Mouse (Mus musculus): ENCODE measurements around the gene Tead1. TPM values are rescaled to one million over a fixed set of nuclear protein-coding genes. Genes with fewer than 3 reads are reported as not detected.

Tead1 gene
- polyA plus RNA-seq, 1 experiment, result 4.4 TPM

DNA sequence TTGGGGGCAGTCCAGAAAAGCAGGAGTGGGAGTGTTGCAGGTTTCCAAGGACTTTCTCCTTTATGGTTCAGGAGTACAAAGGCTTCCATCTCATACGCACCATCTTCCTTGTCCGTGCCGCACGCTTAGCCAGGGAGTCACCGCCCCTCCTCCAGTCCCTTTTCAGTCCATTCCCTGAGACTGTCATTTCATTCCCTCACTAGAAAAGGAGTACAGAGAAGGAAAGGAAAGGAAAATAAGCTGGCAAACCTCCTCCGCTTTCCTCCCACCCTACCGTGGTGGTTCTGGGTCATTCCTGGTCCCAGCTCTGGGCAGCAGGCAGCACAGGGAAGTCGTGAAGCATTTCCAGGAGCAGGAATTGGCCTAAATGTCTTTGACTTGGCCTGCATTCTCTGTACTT, 52.5 kb downstream of the Tead1 start:
- TF ChIP-seq POLR2A (IDR thresholded peaks at IDR 0.05; ENCODE audit: control insufficient read depth, extremely low read depth, insufficient read depth, low read length, poor library complexity) (no peak), CTCF (IDR thresholded peaks at IDR 0.05; ENCODE audit: borderline replicate concordance, control insufficient read depth, extremely low read depth, insufficient read depth, low read length, poor library complexity) (no peak)
- no peaks in the 10 kb centered on the region for H3K27me3 ChIP-seq (ENCODE audit: control insufficient read depth, insufficient read depth, low read length)

DNA sequence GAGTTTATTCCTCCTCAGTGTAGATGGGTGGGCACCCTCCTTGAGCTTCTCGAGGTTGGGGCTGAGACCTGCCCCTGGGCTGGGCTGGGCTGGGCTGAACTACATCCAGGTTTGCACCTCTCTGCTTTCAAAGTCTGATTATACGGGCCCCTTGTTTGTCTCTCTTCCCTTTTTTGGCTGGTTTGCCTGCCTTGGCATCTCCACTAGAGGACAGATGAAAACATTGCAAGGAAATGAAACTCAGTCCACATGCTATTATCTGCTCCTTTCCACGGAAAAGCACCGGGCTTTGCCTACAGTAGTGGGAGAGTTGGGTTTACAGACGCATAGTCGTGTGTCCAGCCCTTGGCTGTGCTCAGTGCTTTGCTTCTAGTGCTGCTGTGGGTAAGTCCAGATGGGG, 60.1 kb downstream of the Tead1 start:
- Histone ChIP-seq H3K27ac (ENCODE audit: control insufficient read depth, insufficient read depth, low read length) (no peak overlapping the region), H3K4me1 (replicated peaks; ENCODE audit: control insufficient read depth, insufficient read depth, low read length) (no peaks in the 10 kb centered on the region), H3K27me3 (ENCODE audit: control insufficient read depth, insufficient read depth, low read length) (no peaks in the 10 kb centered on the region), H3K36me3 (ENCODE audit: control insufficient read depth, insufficient read depth, low read length) (no peaks in the 10 kb centered on the region), H3K4me3 (ENCODE audit: control insufficient read depth, insufficient read depth, low read length) (no peak overlapping the region)
- TF ChIP-seq POLR2A (IDR thresholded peaks at IDR 0.05; ENCODE audit: control insufficient read depth, extremely low read depth, insufficient read depth, low read length, poor library complexity), result no peak
- TF ChIP-seq CTCF (IDR thresholded peaks at IDR 0.05; ENCODE audit: borderline replicate concordance, control insufficient read depth, extremely low read depth, insufficient read depth, low read length, poor library complexity), result no peak
- no peak for DNase-seq
- WGBS, result 62% methylated on average over 6 of the region's 6 CpGs

More for the DNA sequence above, 52.5 kb downstream of the Tead1 start:
- H3K4me3 ChIP-seq (ENCODE audit: control insufficient read depth, insufficient read depth, low read length), result no peak overlapping the region
- H3K27ac ChIP-seq (ENCODE audit: control insufficient read depth, insufficient read depth, low read length), result no peak overlapping the region
- DNase-seq, result no peak
- 90% methylated on average over 8 of the region's 8 CpGs for WGBS
- H3K36me3 ChIP-seq (ENCODE audit: control insufficient read depth, insufficient read depth, low read length), result no peaks in the 10 kb centered on the region
- no peaks in the 10 kb centered on the region for H3K4me1 ChIP-seq (replicated peaks; ENCODE audit: control insufficient read depth, insufficient read depth, low read length)

DNA sequence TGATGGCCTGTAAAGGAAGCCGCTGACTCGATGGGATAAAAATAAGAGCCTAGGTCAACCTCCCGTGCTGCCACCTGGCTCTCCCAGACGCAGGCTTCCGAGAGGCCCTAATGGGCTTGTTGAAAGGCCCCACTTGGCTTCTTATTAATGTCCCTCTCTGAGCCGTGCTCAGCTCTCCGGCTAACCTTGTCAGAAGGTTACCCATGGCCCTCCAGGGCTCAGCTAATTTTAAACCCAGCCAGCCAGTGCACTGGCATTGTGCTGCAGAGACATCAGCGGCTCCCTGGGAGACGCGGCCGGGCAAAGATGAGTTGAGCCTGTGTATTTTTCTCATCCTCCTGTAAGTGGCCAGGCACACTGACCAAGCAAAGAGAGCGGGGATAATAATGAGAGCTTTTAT, 62.7 kb downstream of the Tead1 start:
- 61% methylated on average over 12 of the region's 12 CpGs for WGBS
- Histone ChIP-seq H3K27ac (ENCODE audit: control insufficient read depth, insufficient read depth, low read length) (no peak overlapping the region), H3K4me3 (ENCODE audit: control insufficient read depth, insufficient read depth, low read length) (no peak overlapping the region), H3K4me1 (replicated peaks; ENCODE audit: control insufficient read depth, insufficient read depth, low read length) (no peaks in the 10 kb centered on the region), H3K27me3 (ENCODE audit: control insufficient read depth, insufficient read depth, low read length) (no peaks in the 10 kb centered on the region), H3K36me3 (ENCODE audit: control insufficient read depth, insufficient read depth, low read length) (no peaks in the 10 kb centered on the region)
- no peak for DNase-seq
- TF ChIP-seq CTCF (IDR thresholded peaks at IDR 0.05; ENCODE audit: borderline replicate concordance, control insufficient read depth, extremely low read depth, insufficient read depth, low read length, poor library complexity) (no peak), POLR2A (IDR thresholded peaks at IDR 0.05; ENCODE audit: control insufficient read depth, extremely low read depth, insufficient read depth, low read length, poor library complexity) (no peak)

DNA sequence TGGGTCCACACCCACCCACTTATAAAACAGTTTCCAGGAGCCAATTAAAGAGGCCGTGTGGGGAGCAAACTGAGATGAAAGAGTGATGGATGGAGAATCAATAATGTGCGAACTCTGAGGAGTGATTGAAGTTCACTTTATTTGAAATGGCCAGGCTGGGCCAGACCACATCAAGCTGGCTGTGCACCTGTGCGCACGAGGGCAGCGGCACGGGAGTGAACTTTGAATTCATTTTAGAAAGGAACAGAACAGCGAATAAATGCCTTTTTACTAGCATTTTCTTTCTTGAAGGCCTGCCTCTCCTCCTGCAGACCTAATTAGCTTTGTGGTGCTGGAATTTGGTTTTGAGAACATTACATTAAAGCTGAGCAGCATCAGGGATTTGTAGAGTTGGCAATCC, 63.9 kb downstream of the Tead1 start:
- no peak for DNase-seq
- H3K36me3 ChIP-seq (ENCODE audit: control insufficient read depth, insufficient read depth, low read length), result no peaks in the 10 kb centered on the region
- 55% methylated on average over 7 of the region's 7 CpGs for WGBS
- H3K4me3 ChIP-seq (ENCODE audit: control insufficient read depth, insufficient read depth, low read length), result no peak overlapping the region
- no peaks in the 10 kb centered on the region for H3K27me3 ChIP-seq (ENCODE audit: control insufficient read depth, insufficient read depth, low read length)
- no peak overlapping the region for H3K27ac ChIP-seq (ENCODE audit: control insufficient read depth, insufficient read depth, low read length)
- TF ChIP-seq POLR2A (IDR thresholded peaks at IDR 0.05; ENCODE audit: control insufficient read depth, extremely low read depth, insufficient read depth, low read length, poor library complexity) (no peak), CTCF (IDR thresholded peaks at IDR 0.05; ENCODE audit: borderline replicate concordance, control insufficient read depth, extremely low read depth, insufficient read depth, low read length, poor library complexity) (no peak)
- no peaks in the 10 kb centered on the region for H3K4me1 ChIP-seq (replicated peaks; ENCODE audit: control insufficient read depth, insufficient read depth, low read length)

DNA sequence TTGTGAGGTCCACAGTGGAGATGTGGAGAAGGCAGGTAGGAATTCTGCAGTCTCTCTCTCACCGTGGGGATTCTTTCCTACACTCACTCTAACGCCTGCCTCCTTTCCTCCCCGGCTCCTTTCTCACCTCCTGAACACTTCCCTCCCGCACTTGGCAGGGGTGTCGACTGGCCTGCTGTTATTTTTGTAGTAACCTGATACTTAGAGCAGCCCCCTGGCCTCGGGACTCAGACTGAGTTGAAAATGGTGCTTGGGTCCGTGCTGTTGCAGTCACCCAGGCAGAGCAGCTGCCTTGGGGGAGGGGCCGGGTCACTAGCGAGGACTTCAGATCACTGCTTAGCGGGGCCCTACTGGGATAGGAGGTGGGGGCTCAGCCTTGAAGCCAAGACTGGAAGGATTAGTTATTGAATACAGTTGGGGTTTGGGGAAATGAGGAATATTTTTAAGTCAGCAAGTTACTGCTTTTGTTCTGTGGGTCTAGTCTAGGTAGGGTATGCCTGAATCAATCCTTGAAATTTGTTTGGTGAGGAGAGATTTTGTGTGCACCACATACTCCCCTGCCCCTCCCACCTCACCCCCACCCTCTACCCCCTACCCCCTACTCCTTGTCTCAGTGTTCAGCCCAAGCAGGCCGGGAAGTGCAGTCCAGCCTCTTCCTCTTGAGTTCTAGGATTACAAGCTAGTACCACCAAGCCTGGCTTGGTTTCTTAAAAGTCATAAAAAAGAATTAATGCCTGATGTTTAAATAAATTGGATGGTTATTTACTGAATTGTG, 64.7 kb downstream of the Tead1 start:
- no peak overlapping the region for H3K4me3 ChIP-seq (ENCODE audit: control insufficient read depth, insufficient read depth, low read length)
- DNase-seq, result no peak
- H3K27ac ChIP-seq (ENCODE audit: control insufficient read depth, insufficient read depth, low read length), result no peak overlapping the region
- H3K4me1 ChIP-seq (replicated peaks; ENCODE audit: control insufficient read depth, insufficient read depth, low read length), result no peaks in the 10 kb centered on the region
- WGBS, result 21% methylated on average over 11 of the region's 11 CpGs
- H3K27me3 ChIP-seq (ENCODE audit: control insufficient read depth, insufficient read depth, low read length), result no peaks in the 10 kb centered on the region
- TF ChIP-seq CTCF (IDR thresholded peaks at IDR 0.05; ENCODE audit: borderline replicate concordance, control insufficient read depth, extremely low read depth, insufficient read depth, low read length, poor library complexity) (no peak), POLR2A (IDR thresholded peaks at IDR 0.05; ENCODE audit: control insufficient read depth, extremely low read depth, insufficient read depth, low read length, poor library complexity) (no peak)
- H3K36me3 ChIP-seq (ENCODE audit: control insufficient read depth, insufficient read depth, low read length), result no peaks in the 10 kb centered on the region

DNA sequence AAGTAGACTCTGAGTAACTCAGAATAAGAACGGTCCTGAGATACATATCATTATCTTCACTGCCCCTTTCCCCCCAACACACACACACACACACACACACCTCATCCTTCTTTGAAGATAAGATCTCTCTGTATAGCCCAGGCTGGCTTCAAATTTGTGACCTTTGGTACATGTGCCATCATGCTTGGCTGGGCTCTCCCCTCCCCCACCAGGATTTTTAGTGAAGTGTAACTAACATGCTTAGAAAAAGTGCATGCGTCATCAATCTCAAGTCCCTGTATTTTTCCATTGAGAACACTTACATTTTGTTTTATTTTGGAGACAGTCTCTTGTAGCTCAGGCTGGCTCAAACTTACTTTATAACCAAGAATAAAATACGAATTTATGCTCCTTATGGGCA, 68.1 kb downstream of the Tead1 start:
- no peak overlapping the region for H3K27ac ChIP-seq (ENCODE audit: control insufficient read depth, insufficient read depth, low read length)
- no peaks in the 10 kb centered on the region for H3K36me3 ChIP-seq (ENCODE audit: control insufficient read depth, insufficient read depth, low read length)
- DNase-seq, result no peak
- TF ChIP-seq CTCF (IDR thresholded peaks at IDR 0.05; ENCODE audit: borderline replicate concordance, control insufficient read depth, extremely low read depth, insufficient read depth, low read length, poor library complexity), result no peak
- no peaks in the 10 kb centered on the region for H3K4me1 ChIP-seq (replicated peaks; ENCODE audit: control insufficient read depth, insufficient read depth, low read length)
- H3K4me3 ChIP-seq (ENCODE audit: control insufficient read depth, insufficient read depth, low read length), result no peak overlapping the region
- WGBS, result 89% methylated on average over 3 of the region's 3 CpGs
- no peaks in the 10 kb centered on the region for H3K27me3 ChIP-seq (ENCODE audit: control insufficient read depth, insufficient read depth, low read length)

DNA sequence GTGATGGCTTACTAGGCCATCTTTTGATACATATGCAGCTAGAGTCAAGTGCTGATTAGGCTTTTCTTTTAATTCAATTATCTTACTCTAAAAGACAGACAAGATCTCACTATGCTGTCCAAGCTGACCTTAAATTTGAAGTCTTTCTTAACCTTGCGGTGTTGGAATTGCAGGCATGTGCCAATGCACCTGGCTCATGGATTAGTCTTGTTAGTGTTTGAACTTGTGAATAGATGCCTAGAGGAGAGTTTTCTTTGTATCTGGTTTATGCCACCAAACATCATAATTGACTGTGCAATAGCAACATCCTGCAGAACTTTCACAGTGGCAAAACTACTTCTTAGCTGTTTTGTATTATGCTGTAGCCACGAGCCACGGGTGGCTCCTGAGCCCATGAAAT, 68.7 kb downstream of the Tead1 start:
- Histone ChIP-seq H3K4me3 (ENCODE audit: control insufficient read depth, insufficient read depth, low read length) (no peak overlapping the region), H3K36me3 (ENCODE audit: control insufficient read depth, insufficient read depth, low read length) (no peaks in the 10 kb centered on the region), H3K27ac (ENCODE audit: control insufficient read depth, insufficient read depth, low read length) (no peak overlapping the region), H3K27me3 (ENCODE audit: control insufficient read depth, insufficient read depth, low read length) (no peaks in the 10 kb centered on the region), H3K4me1 (replicated peaks; ENCODE audit: control insufficient read depth, insufficient read depth, low read length) (no peaks in the 10 kb centered on the region)
- TF ChIP-seq POLR2A (IDR thresholded peaks at IDR 0.05; ENCODE audit: control insufficient read depth, extremely low read depth, insufficient read depth, low read length, poor library complexity) (no peak), CTCF (IDR thresholded peaks at IDR 0.05; ENCODE audit: borderline replicate concordance, control insufficient read depth, extremely low read depth, insufficient read depth, low read length, poor library complexity) (no peak)
- no peak for DNase-seq
- WGBS, result 98% methylated on average over 3 of the region's 3 CpGs
